In the genomic region with DNA sequence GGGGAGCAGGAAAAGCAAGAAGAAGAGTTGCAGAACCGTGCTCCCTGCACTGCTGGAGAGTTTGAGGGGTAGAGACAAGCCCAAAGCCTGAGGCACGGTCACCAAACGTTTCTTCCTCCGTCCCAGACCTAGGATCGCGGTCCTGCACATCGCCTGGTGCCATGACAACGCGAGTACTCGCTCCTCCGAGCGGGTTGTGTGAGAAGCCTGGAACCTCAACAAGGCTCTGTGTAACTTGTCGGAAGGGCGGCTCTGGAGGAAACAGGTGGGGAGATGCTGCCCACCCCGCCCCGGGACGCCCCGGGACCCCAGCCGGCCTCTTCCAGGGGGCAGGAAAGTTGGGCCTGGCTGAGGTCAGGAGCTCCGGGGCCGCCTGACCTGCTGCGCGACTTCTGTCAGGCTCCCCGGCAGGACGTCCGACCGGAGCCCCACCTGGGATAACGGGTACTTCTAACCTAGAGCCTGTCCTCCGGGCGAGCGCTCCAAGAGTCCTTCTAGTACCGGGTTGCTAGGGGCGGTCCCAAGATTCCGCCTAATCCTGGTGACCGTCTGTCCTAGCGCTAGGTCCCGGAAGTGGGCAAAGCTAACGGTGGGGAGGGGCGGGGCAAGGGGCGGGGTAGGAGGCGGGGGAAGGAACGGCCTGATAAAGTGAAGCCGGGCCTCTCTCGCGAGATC, we compare ENCODE assay signal across 8 mouse cellular contexts. TPM values are rescaled to one million over a fixed set of nuclear protein-coding genes. Genes with fewer than 3 reads are reported as not detected.
DNase-seq lines count a peak whose midpoint lies in the region; ATAC-seq lines count a peak whose summit lies in the region.

A gene (minus strand): TSS at position 590 of the 675 bp plus-strand sequence.

- H3K4me3 ChIP-seq in heart, embryonic 13.5 days: peak within 1 kb of the TSS; percentile 73
- H3K4me3 ChIP-seq in hindbrain, embryonic 15.5 days: peak within 1 kb of the TSS; percentile 88
- peak within 1 kb of the TSS; percentile 71 for H3K4me3 ChIP-seq in midbrain, embryonic 11.5 days (ENCODE audit: low read depth, low read length)

- DNase-seq in heart, adult 9 months (ENCODE audit: low spot score in 2 of 2): no peak
- DNase-seq in 416B (ENCODE audit: low read depth): peak; percentile 60
- DNase-seq in c-Kit-negative CD71-positive TER-119-positive erythroid progenitor cells, embryonic 14.5 days (ENCODE audit: low read depth, low spot score): peak; percentile 39
- DNase-seq in midbrain, embryonic 11.5 days (ENCODE audit: low spot score, missing footprints): no peak
- DNase-seq in gastrocnemius, postnatal 10 days: no peak
- no peak for DNase-seq in urinary bladder, postnatal 14 days (ENCODE audit: low spot score)

- H3K27me3 ChIP-seq in heart, embryonic 13.5 days (replicated peaks): peaks cover 12% of the 10 kb centered on the region
- H3K27me3 ChIP-seq in hindbrain, embryonic 15.5 days: no peaks in the 10 kb centered on the region
- no peaks in the 10 kb centered on the region; the same call in 1 of the 2 replicates for H3K27me3 ChIP-seq in midbrain, embryonic 11.5 days (ENCODE audit: control insufficient read depth, insufficient read depth, low read length)

- H3K4me2 ChIP-seq in heart, embryonic 13.5 days: peak within 1 kb of the TSS; percentile 81
- H3K4me2 ChIP-seq in hindbrain, embryonic 15.5 days: peak within 1 kb of the TSS; percentile 83
- H3K4me2 ChIP-seq in midbrain, embryonic 11.5 days: peak within 1 kb of the TSS; percentile 84

- no peaks in the 10 kb centered on the region for H3K9me3 ChIP-seq in heart, embryonic 13.5 days
- no peaks in the 10 kb centered on the region for H3K9me3 ChIP-seq in hindbrain, embryonic 15.5 days
- H3K9me3 ChIP-seq in midbrain, embryonic 11.5 days (ENCODE audit: control insufficient read depth, low read length): no peaks in the 10 kb centered on the region

- WGBS in heart, embryonic 13.5 days: under 1% methylated on average over 45 of the region's 45 CpGs
- under 1% methylated on average over 45 of the region's 45 CpGs for WGBS in hindbrain, embryonic 15.5 days
- WGBS in midbrain, embryonic 11.5 days: under 1% methylated on average over 45 of the region's 45 CpGs

- peak; percentile 87 for ATAC-seq in heart, embryonic 13.5 days (ENCODE audit: extremely low read depth, insufficient number of reproducible peaks, low FRiP score, low TSS enrichment)
- ATAC-seq in hindbrain, embryonic 15.5 days (ENCODE audit: low FRiP score, low read depth): peak; percentile 93; the same call in 1 of the 2 replicates
- ATAC-seq in midbrain, embryonic 11.5 days (ENCODE audit: low FRiP score): peak; percentile 94

- peaks cover 43% of the 10 kb centered on the region for H3K4me1 ChIP-seq in heart, embryonic 13.5 days
- H3K4me1 ChIP-seq in hindbrain, embryonic 15.5 days (replicated peaks): peaks cover 25% of the 10 kb centered on the region
- peaks cover 17% of the 10 kb centered on the region for H3K4me1 ChIP-seq in midbrain, embryonic 11.5 days (ENCODE audit: control insufficient read depth, insufficient read depth, low read length)

- peaks cover 31% of the 10 kb centered on the region for H3K36me3 ChIP-seq in heart, embryonic 13.5 days
- H3K36me3 ChIP-seq in hindbrain, embryonic 15.5 days: peaks cover 8% of the 10 kb centered on the region
- H3K36me3 ChIP-seq in midbrain, embryonic 11.5 days (ENCODE audit: control insufficient read depth, insufficient read depth, low read length): peaks cover 3% of the 10 kb centered on the region; the same call in 1 of the 2 replicates

- H3K27ac ChIP-seq in heart, embryonic 13.5 days (replicated peaks): peak within 1 kb of the TSS; percentile 98
- peak within 1 kb of the TSS; percentile 94 for H3K27ac ChIP-seq in hindbrain, embryonic 15.5 days (replicated peaks)
- peak within 1 kb of the TSS; percentile 87 for H3K27ac ChIP-seq in midbrain, embryonic 11.5 days (ENCODE audit: low read depth, low read length)

- H3K9ac ChIP-seq in heart, embryonic 13.5 days: peak within 1 kb of the TSS; percentile 98
- peak within 1 kb of the TSS; percentile 98 for H3K9ac ChIP-seq in hindbrain, embryonic 15.5 days
- peak within 1 kb of the TSS; percentile 96 for H3K9ac ChIP-seq in midbrain, embryonic 11.5 days (ENCODE audit: low read length)

RNA-seq across cellular contexts. Expression of the gene that starts here (rescaled TPM):
- polyA plus RNA-seq in heart, embryonic 13.5 days (2015; fragmentation: Nextera tagmentation; extraction: Ambion mirVana): 0.29 TPM in 1 of 2 replicates, not detected in the other
- polyA plus RNA-seq in hindbrain, embryonic 15.5 days (2015; fragmentation: Nextera tagmentation; extraction: Ambion mirVana): 0.25 and 0.60 TPM in 2 replicates
- polyA plus RNA-seq in midbrain, embryonic 11.5 days (2014; fragmentation: Nextera tagmentation; extraction: Ambion mirVana): not detected in 2 replicates
- not detected for total RNA-seq in gastrocnemius, postnatal 10 days (2021)

Comparison
In these comparisons a context has a peak if more than half of its experiments do, and no peak if none do; other contexts are left out.
1. Peak in ATAC-seq, H3K4me3 ChIP-seq, H3K27ac ChIP-seq, H3K9ac ChIP-seq and H3K4me2 ChIP-seq in heart, embryonic 13.5 days; RNA of the gene not detected or under 1 TPM.
2. Peak in ATAC-seq, H3K4me3 ChIP-seq, H3K27ac ChIP-seq, H3K9ac ChIP-seq and H3K4me2 ChIP-seq in hindbrain, embryonic 15.5 days; RNA of the gene not detected or under 1 TPM.
3. Peak in ATAC-seq, H3K4me3 ChIP-seq, H3K27ac ChIP-seq, H3K9ac ChIP-seq and H3K4me2 ChIP-seq in midbrain, embryonic 11.5 days; RNA of the gene not detected or under 1 TPM.
4. DNase-seq: peak in 416B (single experiment) and c-Kit-negative CD71-positive TER-119-positive erythroid progenitor cells, embryonic 14.5 days (single experiment); none in heart, adult 9 months (0 of 2), midbrain, embryonic 11.5 days (single experiment), gastrocnemius, postnatal 10 days (single experiment) and urinary bladder, postnatal 14 days (single experiment).
5. Peak in every context shown above with its lines, with median percentiles within 50 percentile points of each other: ATAC-seq, H3K27ac ChIP-seq, H3K4me2 ChIP-seq, H3K4me3 ChIP-seq and H3K9ac ChIP-seq.